Mouse (Mus musculus) ES-Bruce4 (cell line): ENCODE results near the gene Ptcd2. TPM values are rescaled to one million over a fixed set of nuclear protein-coding genes. Genes with fewer than 3 reads are reported as not detected.

ENCODE experiments used
- H3K27ac ChIP-seq: 2 replicates; pipeline ENCODE4 v1.5.1; 2012; ENCODE audit warnings: low read length, inconsistent platforms; ENCODE audit not compliant: insufficient read depth
- H3K27me3 ChIP-seq: 2 replicates; pipeline ENCODE4 v1.6.1; 2012; ENCODE audit warnings: mild to moderate bottlenecking, low read length, inconsistent platforms; ENCODE audit not compliant: control insufficient read depth, poor library complexity, insufficient read depth, severe bottlenecking
- H3K36me3 ChIP-seq: 2 replicates; pipeline ENCODE4 v1.6.1; 2012; ENCODE audit warnings: inconsistent platforms, mild to moderate bottlenecking, low read length, moderate library complexity; ENCODE audit not compliant: control insufficient read depth, poor library complexity, insufficient read depth, severe bottlenecking
- H3K4me1 ChIP-seq: one replicate; pipeline ENCODE4 v1.8.1; 2011; ENCODE audit warnings: low read length; ENCODE audit not compliant: control insufficient read depth, insufficient read depth
- H3K4me3 ChIP-seq: 2 replicates; pipeline ENCODE4 v1.5.1; 2011; ENCODE audit warnings: low read depth, mild to moderate bottlenecking, low read length
- H3K9ac ChIP-seq: 2 replicates; pipeline ENCODE4 v1.6.1; 2012; ENCODE audit warnings: low read depth, mild to moderate bottlenecking, inconsistent platforms; ENCODE audit not compliant: poor library complexity, severe bottlenecking
- H3K9me3 ChIP-seq: replicated peaks from 2 replicates; pipeline ENCODE4 v1.6.1; 2012; ENCODE audit warnings: mild to moderate bottlenecking, low read length, inconsistent platforms; ENCODE audit not compliant: control insufficient read depth, poor library complexity, insufficient read depth, severe bottlenecking
- CTCF ChIP-seq: IDR thresholded peaks from one replicate; pipeline ENCODE4 v1.8.1; 2011; ENCODE audit warnings: low read depth, low read length
- EP300 ChIP-seq: IDR thresholded peaks from 2 replicates; pipeline ENCODE4 v1.6.1; 2011; ENCODE audit warnings: low read depth, low read length; ENCODE audit not compliant: insufficient read depth
- POLR2A ChIP-seq: IDR thresholded peaks from one replicate; pipeline ENCODE4 v1.8.1; 2011; ENCODE audit warnings: low read length; ENCODE audit not compliant: insufficient read depth
- polyA plus RNA-seq: library from polyadenylated mRNA; stranded (reverse); fragments of >200 nt; gene quantifications from 2 replicates; pipeline ENCODE4 v1.2.4, GENCODE M21; 2011; ENCODE audit warnings: low read depth; ENCODE audit not compliant: missing spikeins, insufficient read depth, insufficient read length

The Ptcd2 gene
- polyA plus RNA-seq, 1 experiment, result 40.2 TPM

DNA sequence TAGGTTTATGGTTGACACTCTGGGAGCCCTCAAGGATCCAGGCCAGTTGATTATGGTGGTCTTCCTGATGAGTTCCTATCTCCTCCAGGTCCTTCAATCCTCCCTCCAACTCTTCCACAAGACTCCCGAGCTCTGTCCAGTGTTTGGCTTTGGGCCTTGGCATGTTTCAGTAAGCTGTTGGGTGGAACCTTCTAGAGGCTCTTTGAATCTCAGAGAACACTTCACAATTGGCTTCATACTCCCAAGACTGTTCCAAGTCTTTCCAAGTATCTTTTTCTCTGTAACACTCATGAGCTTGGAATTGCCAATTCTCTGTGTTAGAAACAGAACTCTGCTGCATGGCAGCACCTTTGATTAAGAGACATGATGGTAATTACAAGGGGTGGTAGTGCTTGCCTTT, 39.3 kb downstream of the Ptcd2 start:
- Histone ChIP-seq H3K36me3 (no peaks in the 10 kb centered on the region), H3K4me1 (no peaks in the 10 kb centered on the region), H3K9me3 (no peaks in the 10 kb centered on the region), H3K4me3 (no peak overlapping the region), H3K27me3 (no peaks in the 10 kb centered on the region; the same call in 1 of the 2 replicates), H3K27ac (no peak overlapping the region), H3K9ac (no peak overlapping the region)
- TF ChIP-seq POLR2A, result no peak
- TF ChIP-seq CTCF, result no peak
- no peak for TF ChIP-seq EP300

DNA sequence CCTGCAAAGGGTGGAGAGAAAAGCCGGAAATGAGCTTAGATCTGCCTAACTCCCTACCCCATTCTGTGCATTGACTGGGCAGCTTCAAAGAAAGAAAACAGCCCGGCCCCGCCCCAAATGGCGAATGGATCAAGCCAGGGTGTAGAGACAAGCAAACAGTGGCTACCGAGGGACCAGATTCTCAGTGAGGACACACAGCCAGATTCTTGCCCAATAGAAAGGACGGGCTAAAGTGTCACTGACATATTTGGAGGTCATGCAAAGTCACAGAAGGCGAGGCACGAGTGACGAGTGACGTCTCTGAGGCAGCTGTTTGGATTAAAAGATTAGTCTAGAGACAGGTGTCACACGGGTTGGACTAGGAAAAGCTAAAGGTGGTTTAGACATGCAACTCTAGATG, 40.1 kb downstream of the Ptcd2 start:
- Histone ChIP-seq H3K27ac (no peak overlapping the region), H3K4me3 (no peak overlapping the region), H3K27me3 (no peaks in the 10 kb centered on the region; the same call in 1 of the 2 replicates), H3K9ac (no peak overlapping the region), H3K9me3 (no peaks in the 10 kb centered on the region), H3K36me3 (no peaks in the 10 kb centered on the region), H3K4me1 (no peaks in the 10 kb centered on the region)
- TF ChIP-seq POLR2A (no peak), EP300 (no peak), CTCF (no peak)

DNA sequence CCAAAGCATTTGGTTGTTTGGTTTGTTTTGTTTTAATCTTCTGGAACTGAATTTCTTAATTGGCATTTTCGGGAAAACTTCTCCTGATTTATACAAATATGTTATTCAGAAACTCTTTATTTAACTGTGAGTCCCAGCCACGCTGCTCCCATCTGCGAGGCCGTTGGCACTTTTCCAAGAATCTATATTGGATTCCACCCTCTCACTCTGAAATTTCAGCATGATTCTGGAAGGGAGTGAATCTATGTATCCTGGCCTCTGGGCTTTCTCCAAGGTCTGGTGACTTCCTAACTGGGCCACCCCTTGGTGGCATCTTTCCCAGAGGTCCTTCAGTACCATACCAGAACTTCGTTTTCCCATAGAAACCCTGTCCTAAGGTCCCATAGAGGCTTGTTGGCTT, 40.7 kb downstream of the Ptcd2 start:
- Histone ChIP-seq H3K4me3 (no peak overlapping the region), H3K9me3 (no peaks in the 10 kb centered on the region), H3K36me3 (no peaks in the 10 kb centered on the region), H3K27me3 (no peaks in the 10 kb centered on the region; the same call in 1 of the 2 replicates), H3K27ac (no peak overlapping the region), H3K9ac (no peak overlapping the region), H3K4me1 (no peaks in the 10 kb centered on the region)
- no peak for TF ChIP-seq EP300

DNA sequence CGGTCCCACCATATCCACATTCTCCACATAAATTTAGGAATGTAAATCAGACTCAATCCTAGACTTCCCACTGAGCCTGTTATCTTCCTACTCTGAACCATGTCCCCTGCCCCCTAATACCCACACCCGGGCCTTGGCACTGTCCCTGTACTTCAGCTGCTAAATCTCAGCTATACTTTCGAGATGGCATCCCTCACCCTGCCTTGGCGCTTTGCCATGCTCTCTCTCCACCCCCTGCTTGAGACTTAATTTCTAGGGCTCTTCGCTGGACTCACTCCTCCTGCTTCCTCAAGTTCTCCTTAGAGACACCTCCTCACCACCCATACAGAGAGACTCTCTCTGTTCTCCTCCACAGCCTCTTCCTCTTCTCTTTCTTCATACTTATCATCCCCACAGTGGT, 44.6 kb downstream of the Ptcd2 start:
- Histone ChIP-seq H3K4me1 (no peaks in the 10 kb centered on the region), H3K36me3 (no peaks in the 10 kb centered on the region), H3K27ac (no peak overlapping the region), H3K4me3 (no peak overlapping the region), H3K9ac (no peak overlapping the region), H3K9me3 (0 out of 2 replicates have a peak, but pooled peaks cover 2% of the 10 kb centered on the region), H3K27me3 (no peaks in the 10 kb centered on the region; the same call in 1 of the 2 replicates)
- TF ChIP-seq POLR2A (no peak), CTCF (no peak), EP300 (no peak)

DNA sequence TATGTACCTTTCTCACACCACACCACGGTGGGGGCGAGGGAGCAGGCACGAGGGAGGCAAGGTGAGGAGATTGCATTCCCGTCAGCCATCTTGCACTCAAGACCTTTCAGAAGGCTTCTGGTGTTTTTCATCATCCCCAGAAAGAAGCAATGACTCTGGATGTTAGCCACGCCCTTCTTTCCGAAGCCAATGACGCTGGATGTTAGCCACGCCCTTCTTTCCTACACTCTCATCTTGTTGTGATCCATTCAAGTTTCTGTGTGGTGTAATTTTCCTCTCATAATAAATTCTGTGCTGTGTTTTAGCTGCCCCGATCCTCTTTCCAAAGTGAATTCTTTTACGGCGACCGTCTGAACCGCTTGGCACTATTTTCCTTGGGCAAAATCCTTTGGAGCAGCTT, 50.3 kb downstream of the Ptcd2 start:
- H3K4me3 ChIP-seq, result no peak overlapping the region
- H3K9me3 ChIP-seq, result 0 out of 2 replicates have a peak, but pooled peaks cover 2% of the 10 kb centered on the region
- H3K27ac ChIP-seq, result no peak overlapping the region
- H3K4me1 ChIP-seq, result no peaks in the 10 kb centered on the region
- no peaks in the 10 kb centered on the region for H3K36me3 ChIP-seq
- TF ChIP-seq POLR2A (no peak), EP300 (no peak), CTCF (no peak)
- no peaks in the 10 kb centered on the region for H3K27me3 ChIP-seq
- H3K9ac ChIP-seq, result no peak overlapping the region

DNA sequence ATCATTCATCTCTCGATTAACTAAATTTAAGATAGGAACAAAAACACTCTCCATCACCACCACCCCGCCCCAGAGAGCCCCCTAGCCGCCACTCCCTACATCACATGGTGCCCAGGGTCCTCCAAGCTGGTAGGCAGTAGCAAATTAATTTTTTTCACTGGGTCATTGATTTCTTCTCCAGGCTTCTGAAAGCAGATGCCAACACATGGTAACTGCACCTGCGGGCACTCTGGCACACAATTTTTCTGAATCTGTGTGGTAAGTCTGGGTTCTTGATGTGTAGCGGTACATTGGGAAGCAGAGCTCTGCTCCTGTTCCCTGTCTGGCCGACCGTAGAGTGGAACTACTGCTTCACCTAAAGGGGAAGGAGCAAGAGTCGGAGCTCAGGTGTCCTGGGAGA, 53.7 kb downstream of the Ptcd2 start:
- no peaks in the 10 kb centered on the region for H3K36me3 ChIP-seq
- H3K4me3 ChIP-seq, result no peak overlapping the region
- TF ChIP-seq EP300, result no peak
- no peak for TF ChIP-seq CTCF
- no peak for TF ChIP-seq POLR2A
- H3K4me1 ChIP-seq, result no peaks in the 10 kb centered on the region
- H3K27me3 ChIP-seq, result no peaks in the 10 kb centered on the region
- 0 out of 2 replicates have a peak, but pooled peaks cover 2% of the 10 kb centered on the region for H3K9me3 ChIP-seq
- H3K27ac ChIP-seq, result no peak overlapping the region
- no peak overlapping the region for H3K9ac ChIP-seq
